Mouse (Mus musculus): ENCODE data around the gene Afmid. TPM values are rescaled to one million over a fixed set of nuclear protein-coding genes. Genes with fewer than 3 reads are reported as not detected.
A peak's percentile ranks its signal among the peaks of the same experiment; 100 is the strongest.
"Not testable (repeated sequence)": the region's sequence is repeated elsewhere in the genome, so short reads cannot be mapped to it uniquely, and the experiment has no call there.

Gene Afmid
- polyA plus RNA-seq, 1 experiment from 2014 or later = 5.9 TPM

DNA sequence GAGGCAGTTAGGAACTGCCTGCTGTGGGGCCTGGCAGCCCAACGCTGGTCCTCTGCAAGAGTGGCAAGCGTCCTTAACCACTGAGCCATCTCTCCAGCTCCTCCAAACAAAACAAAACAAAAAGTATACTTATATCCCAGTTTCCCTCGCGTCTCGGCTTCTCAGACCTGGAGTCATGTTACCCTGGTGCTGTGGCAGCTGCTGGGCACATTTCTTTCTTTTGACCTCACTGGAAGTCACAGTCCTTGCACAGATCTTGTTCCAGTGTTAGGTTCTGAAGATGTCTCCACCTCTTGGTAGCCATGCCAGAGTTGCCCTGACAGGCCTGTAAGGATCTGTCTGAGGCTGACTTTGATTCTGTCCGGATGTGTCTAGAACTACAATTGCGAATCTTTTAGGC, 24.1 kb upstream of the Afmid start:
- Histone ChIP-seq H3K4me2 (ENCODE audit: low read length) (no peak overlapping the region), H3K27me3 (ENCODE audit: control insufficient read depth, insufficient read depth, low read depth, low read length) (no peaks in the 10 kb centered on the region), H3K4me1 (ENCODE audit: control insufficient read depth, insufficient read depth, low read length) (no peaks in the 10 kb centered on the region), H3K27ac (ENCODE audit: low read length) (no peak overlapping the region), H3K9ac (ENCODE audit: low read depth, low read length) (no peak overlapping the region), H3K36me3 (ENCODE audit: control insufficient read depth, insufficient read depth, low read length) (no peaks in the 10 kb centered on the region), H3K4me3 (ENCODE audit: low read depth, low read length) (no peak overlapping the region), H3K9me3 (replicated peaks; ENCODE audit: control insufficient read depth, low read length, poor library complexity, severe bottlenecking) (no peaks in the 10 kb centered on the region)
- 74% methylated on average over 7 of the region's 7 CpGs for WGBS
- no peak for ATAC-seq

GRCm38 (mm10) chr11:117803166-117803688, 22.5 kb upstream of the Afmid start:
- no peak overlapping the region for H3K27ac ChIP-seq (ENCODE audit: low read length)
- H3K9me3 ChIP-seq (replicated peaks; ENCODE audit: control insufficient read depth, low read length, poor library complexity, severe bottlenecking) = no peaks in the 10 kb centered on the region
- H3K4me3 ChIP-seq (ENCODE audit: low read depth, low read length) = no peak overlapping the region
- no peak for ATAC-seq
- H3K4me1 ChIP-seq (ENCODE audit: control insufficient read depth, insufficient read depth, low read length) = no peaks in the 10 kb centered on the region
- no peak overlapping the region for H3K9ac ChIP-seq (ENCODE audit: low read depth, low read length)
- H3K4me2 ChIP-seq (ENCODE audit: low read length) = no peak overlapping the region
- H3K27me3 ChIP-seq (ENCODE audit: control insufficient read depth, insufficient read depth, low read depth, low read length) = no peaks in the 10 kb centered on the region
- WGBS = 84% methylated on average over 3 of the region's 3 CpGs
- H3K36me3 ChIP-seq (ENCODE audit: control insufficient read depth, insufficient read depth, low read length) = no peaks in the 10 kb centered on the region

DNA sequence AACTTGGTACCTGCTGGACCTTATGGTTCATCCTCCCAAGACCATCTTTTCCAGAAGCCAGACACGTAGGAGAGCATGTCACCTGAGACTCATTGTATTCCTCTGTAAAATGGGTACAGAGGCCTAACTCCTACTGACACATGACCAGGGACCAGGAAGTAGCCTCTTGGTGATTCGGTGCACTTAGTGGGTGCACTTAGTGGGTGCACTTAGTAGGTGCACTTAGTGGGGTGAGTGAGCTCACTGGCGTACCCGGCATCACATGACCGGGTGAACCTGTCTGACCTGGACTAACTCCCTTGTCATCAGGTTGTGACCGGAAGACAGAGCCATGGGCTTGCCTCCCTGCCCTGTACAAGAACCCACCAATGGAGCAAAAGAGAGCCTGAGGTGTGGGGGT, 18.9 kb upstream of the Afmid start:
- Histone ChIP-seq H3K9ac (ENCODE audit: low read depth, low read length) (no peak overlapping the region), H3K4me3 (ENCODE audit: low read depth, low read length) (no peak overlapping the region), H3K27ac (ENCODE audit: low read length) (no peak overlapping the region), H3K4me2 (ENCODE audit: low read length) (no peak overlapping the region), H3K36me3 (ENCODE audit: control insufficient read depth, insufficient read depth, low read length) (no peaks in the 10 kb centered on the region), H3K9me3 (replicated peaks; ENCODE audit: control insufficient read depth, low read length, poor library complexity, severe bottlenecking) (no peaks in the 10 kb centered on the region), H3K4me1 (ENCODE audit: control insufficient read depth, insufficient read depth, low read length) (peaks cover 10% of the 10 kb centered on the region; the same call in 1 of the 2 replicates), H3K27me3 (ENCODE audit: control insufficient read depth, insufficient read depth, low read depth, low read length) (peaks cover 14% of the 10 kb centered on the region)
- 92% methylated on average over 6 of the region's 6 CpGs for WGBS
- ATAC-seq = no peak

- H3K27ac ChIP-seq (ENCODE audit: low read length) = no peak within 1 kb of the TSS
- H3K36me3 ChIP-seq (ENCODE audit: control insufficient read depth, insufficient read depth, low read length) = no peaks in the 10 kb centered on the region
- peaks cover 10% of the 10 kb centered on the region; the same call in 1 of the 2 replicates for H3K4me1 ChIP-seq (ENCODE audit: control insufficient read depth, insufficient read depth, low read length)
- ATAC-seq = peak; percentile 46
- H3K4me3 ChIP-seq (ENCODE audit: low read depth, low read length) = peak within 1 kb of the TSS; percentile 46
- H3K9ac ChIP-seq (ENCODE audit: low read depth, low read length) = peak within 1 kb of the TSS; percentile 49
- H3K9me3 ChIP-seq (replicated peaks; ENCODE audit: control insufficient read depth, low read length, poor library complexity, severe bottlenecking) = no peaks in the 10 kb centered on the region
- H3K27me3 ChIP-seq (ENCODE audit: control insufficient read depth, insufficient read depth, low read depth, low read length) = peaks cover 14% of the 10 kb centered on the region
- under 1% methylated on average over 64 of the region's 75 CpGs for WGBS
- H3K4me2 ChIP-seq (ENCODE audit: low read length) = peak within 1 kb of the TSS; percentile 95
These were observed 16.1 kb upstream of the Afmid start, which contains the start of the genes Gm20708 and Syngr2 for GRCm38 (mm10) chr11:117809407-117810311. Gene Gm20708 (plus strand): TSS chr11:117809668. Gene Syngr2 (plus strand): TSS chr11:117809668.

GRCm38 (mm10) chr11:117810401-117811046, 15.2 kb upstream of the Afmid start:
- no peaks in the 10 kb centered on the region for H3K36me3 ChIP-seq (ENCODE audit: control insufficient read depth, insufficient read depth, low read length)
- peak overlapping the region; percentile 46 for H3K4me3 ChIP-seq (ENCODE audit: low read depth, low read length)
- peaks cover 10% of the 10 kb centered on the region; the same call in 1 of the 2 replicates for H3K4me1 ChIP-seq (ENCODE audit: control insufficient read depth, insufficient read depth, low read length)
- no peak overlapping the region for H3K27ac ChIP-seq (ENCODE audit: low read length)
- under 1% methylated on average over 21 of the region's 21 CpGs for WGBS
- H3K27me3 ChIP-seq (ENCODE audit: control insufficient read depth, insufficient read depth, low read depth, low read length) = peaks cover 14% of the 10 kb centered on the region
- peak overlapping the region; percentile 49 for H3K9ac ChIP-seq (ENCODE audit: low read depth, low read length)
- H3K4me2 ChIP-seq (ENCODE audit: low read length) = peak overlapping the region; percentile 95
- ATAC-seq = peak; percentile 85
- H3K9me3 ChIP-seq (replicated peaks; ENCODE audit: control insufficient read depth, low read length, poor library complexity, severe bottlenecking) = no peaks in the 10 kb centered on the region

DNA sequence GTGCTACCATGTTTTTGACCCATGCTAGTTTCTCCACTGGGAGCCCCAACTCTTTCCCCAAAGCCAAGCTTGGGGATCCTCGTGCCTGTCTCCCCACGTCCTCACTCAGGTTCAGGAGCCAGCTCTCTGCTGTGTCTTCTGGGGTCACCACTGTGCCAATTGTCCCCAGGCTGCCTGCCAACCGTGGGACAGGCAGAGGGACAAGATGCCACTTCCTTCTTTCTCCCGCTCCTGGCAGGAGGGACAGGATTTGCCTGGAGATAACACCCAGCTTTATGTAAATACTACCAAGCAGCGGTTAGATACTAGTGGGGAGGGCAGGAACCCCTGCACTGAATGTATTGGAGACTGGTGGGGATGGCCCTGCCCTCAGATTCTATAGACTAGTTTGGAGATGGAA, 11.9 kb upstream of the Afmid start:
- no peaks in the 10 kb centered on the region for H3K36me3 ChIP-seq (ENCODE audit: control insufficient read depth, insufficient read depth, low read length)
- no peak overlapping the region for H3K9ac ChIP-seq (ENCODE audit: low read depth, low read length)
- no peak overlapping the region for H3K4me2 ChIP-seq (ENCODE audit: low read length)
- no peak for ATAC-seq
- peaks cover 12% of the 10 kb centered on the region for H3K27me3 ChIP-seq (ENCODE audit: control insufficient read depth, insufficient read depth, low read depth, low read length)
- H3K4me3 ChIP-seq (ENCODE audit: low read depth, low read length) = no peak overlapping the region
- no peak overlapping the region for H3K27ac ChIP-seq (ENCODE audit: low read length)
- peaks cover 10% of the 10 kb centered on the region; the same call in 1 of the 2 replicates for H3K4me1 ChIP-seq (ENCODE audit: control insufficient read depth, insufficient read depth, low read length)
- 77% methylated on average over 5 of the region's 5 CpGs for WGBS
- H3K9me3 ChIP-seq (replicated peaks; ENCODE audit: control insufficient read depth, low read length, poor library complexity, severe bottlenecking) = no peaks in the 10 kb centered on the region

- no peak overlapping the region for H3K4me2 ChIP-seq (ENCODE audit: low read length)
- no peak overlapping the region for H3K9ac ChIP-seq (ENCODE audit: low read depth, low read length)
- H3K36me3 ChIP-seq (ENCODE audit: control insufficient read depth, insufficient read depth, low read length) = no peaks in the 10 kb centered on the region
- no peak for ATAC-seq
- peaks cover 13% of the 10 kb centered on the region for H3K4me1 ChIP-seq (ENCODE audit: control insufficient read depth, insufficient read depth, low read length)
- no peak overlapping the region for H3K4me3 ChIP-seq (ENCODE audit: low read depth, low read length)
- no peak overlapping the region for H3K27ac ChIP-seq (ENCODE audit: low read length)
- 95% methylated on average over 6 of the region's 6 CpGs for WGBS
- H3K27me3 ChIP-seq (ENCODE audit: control insufficient read depth, insufficient read depth, low read depth, low read length) = peaks cover 6% of the 10 kb centered on the region
- no peaks in the 10 kb centered on the region for H3K9me3 ChIP-seq (replicated peaks; ENCODE audit: control insufficient read depth, low read length, poor library complexity, severe bottlenecking)
These were observed 10.9 kb upstream of the Afmid start for GRCm38 (mm10) chr11:117814704-117815366.

DNA sequence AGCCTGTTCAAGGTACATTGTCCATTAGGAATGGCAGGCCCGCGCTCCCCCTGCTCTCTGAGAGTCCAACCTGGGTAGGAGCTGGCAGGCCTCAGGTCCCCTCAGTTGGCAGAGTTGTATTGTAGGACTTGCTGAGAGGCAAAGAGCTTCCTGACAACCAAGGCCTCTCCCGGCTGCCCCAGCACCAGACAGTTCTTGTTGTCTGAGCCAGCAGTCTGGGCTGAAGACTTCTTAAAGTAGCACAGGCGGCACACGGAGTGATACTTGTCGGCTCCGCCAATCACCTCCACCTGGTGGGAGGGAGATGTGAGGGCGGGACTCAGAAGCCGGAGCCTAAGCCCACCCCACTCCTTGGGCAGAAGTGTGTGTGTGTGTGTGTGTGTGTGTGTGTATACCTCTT, 9.9 kb upstream of the Afmid start:
- H3K36me3 ChIP-seq (ENCODE audit: control insufficient read depth, insufficient read depth, low read length); H3K4me2 ChIP-seq (ENCODE audit: low read length); H3K4me1 ChIP-seq (ENCODE audit: control insufficient read depth, insufficient read depth, low read length); H3K27me3 ChIP-seq (ENCODE audit: control insufficient read depth, insufficient read depth, low read depth, low read length); ATAC-seq; H3K4me3 ChIP-seq (ENCODE audit: low read depth, low read length); H3K9ac ChIP-seq (ENCODE audit: low read depth, low read length); H3K27ac ChIP-seq (ENCODE audit: low read length); H3K9me3 ChIP-seq (replicated peaks; ENCODE audit: control insufficient read depth, low read length, poor library complexity, severe bottlenecking): not testable (repeated sequence)
- 86% methylated on average over 9 of the region's 9 CpGs for WGBS

Data from midbrain, embryonic 16.5 days (tissue).